Mouse (Mus musculus): Measurements from ENCODE around the gene Llph.

DNA sequence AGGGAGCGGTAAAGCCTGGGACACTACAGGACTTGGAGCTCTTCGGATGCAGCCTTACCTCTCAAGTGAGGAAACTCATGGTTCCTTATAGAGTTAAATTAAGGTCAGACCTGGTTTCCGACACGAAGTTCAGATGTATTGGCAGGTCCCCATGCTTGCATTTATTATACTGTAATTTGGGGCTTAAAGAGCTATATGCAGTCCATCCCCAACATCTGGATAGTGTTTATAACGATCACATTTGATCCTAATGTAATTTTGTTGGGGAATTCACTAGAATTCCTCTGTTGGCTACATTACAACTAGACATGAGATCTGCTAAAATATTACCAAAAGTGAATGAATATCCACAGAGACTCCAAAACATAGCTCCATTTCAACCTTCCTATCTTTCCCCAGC is 18.8 kb downstream of the Llph start:
- TF ChIP-seq TCF3 (IDR thresholded peaks at IDR 0.05; ENCODE audit: insufficient read length, low read depth) (no peak), POLR2A (IDR thresholded peaks at IDR 0.05; ENCODE audit: insufficient read length, low read depth) (no peak), MAX (IDR thresholded peaks at IDR 0.05; ENCODE audit: low read depth) (no peak), MYOG (IDR thresholded peaks at IDR 0.05; ENCODE audit: control insufficient read depth in 1 of 3, insufficient read depth in 1 of 3, insufficient read length in 2 of 3, low read depth in 2 of 3) (no peak), USF1 (IDR thresholded peaks at IDR 0.05; ENCODE audit: low read depth) (no peak), TCF12 (IDR thresholded peaks at IDR 0.05; ENCODE audit: insufficient read depth, poor library complexity, severe bottlenecking) (no peak), E2F4 (IDR thresholded peaks at IDR 0.05; ENCODE audit: insufficient read depth) (no peak)
